Mouse (Mus musculus): ENCODE measurements at regions not wholly inside any gene's neighbourhood (a gene's known extent, or its start where the extent isn't known, plus 50 kb on each side); places are given as distances from the start of the nearest gene placed in this dataset.

DNA sequence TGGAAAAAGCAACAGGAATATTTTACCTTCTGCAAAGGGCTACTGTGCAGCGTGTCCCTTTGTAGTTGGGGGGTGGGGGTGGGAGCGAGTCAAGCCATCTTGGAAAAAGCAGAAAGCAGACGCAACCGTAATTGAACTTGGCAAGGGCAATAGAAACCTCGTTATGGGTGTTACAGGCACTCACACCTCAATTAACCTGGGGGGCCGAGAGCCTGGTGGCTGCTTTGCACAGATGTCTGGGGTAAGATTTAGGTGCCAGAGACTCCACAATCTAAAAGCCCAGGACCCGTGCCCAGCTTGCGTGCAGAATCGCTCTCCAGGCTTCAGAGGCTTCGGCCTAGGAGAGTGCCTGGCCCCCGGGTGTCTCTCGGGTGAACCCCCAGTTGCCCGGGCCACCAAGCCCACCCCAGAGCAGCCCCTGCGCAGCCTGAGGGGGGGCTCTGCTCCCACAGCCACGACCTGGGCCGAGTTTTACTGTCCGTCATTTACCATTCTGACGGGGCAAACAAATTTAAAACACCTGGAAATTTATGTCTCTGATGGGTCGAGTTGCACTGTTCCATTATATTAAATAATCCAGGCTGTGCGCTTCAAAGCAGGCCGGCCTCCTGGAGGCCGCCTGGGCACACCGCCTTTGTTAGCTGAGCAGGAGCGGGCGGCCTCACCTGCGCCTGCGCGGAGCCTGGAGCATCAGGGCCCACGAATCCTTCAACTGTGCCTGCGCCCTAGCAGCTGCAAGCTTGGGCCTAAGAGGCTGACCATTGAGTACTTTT lies 212.4 kb downstream of the Srbd1 start:
- no peak for ATAC-seq (replicated peaks; ENCODE audit: low FRiP score, poor library complexity, severe bottlenecking)

DNA sequence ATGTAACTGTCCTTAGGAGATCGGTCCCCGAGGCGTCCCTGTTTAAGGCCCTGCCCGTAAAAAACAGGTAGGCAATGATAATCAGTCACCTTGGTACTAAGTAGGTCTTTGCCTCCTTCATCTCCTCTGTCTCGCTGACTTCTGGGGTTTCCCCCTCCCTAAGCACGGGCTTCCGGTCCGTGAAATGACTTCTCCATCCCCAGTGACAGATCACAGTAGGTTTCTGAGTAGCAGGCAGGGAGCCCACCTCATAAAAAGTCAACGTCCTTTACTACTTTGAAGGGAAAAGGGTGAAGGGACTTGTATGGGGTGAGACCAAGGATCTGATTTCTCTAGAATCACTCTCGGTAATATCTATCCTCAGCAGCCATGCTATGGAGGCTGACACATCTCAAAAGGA lies 213.0 kb downstream of the Srbd1 start:
- ATAC-seq (replicated peaks; ENCODE audit: low FRiP score, poor library complexity, severe bottlenecking), result no peak

DNA sequence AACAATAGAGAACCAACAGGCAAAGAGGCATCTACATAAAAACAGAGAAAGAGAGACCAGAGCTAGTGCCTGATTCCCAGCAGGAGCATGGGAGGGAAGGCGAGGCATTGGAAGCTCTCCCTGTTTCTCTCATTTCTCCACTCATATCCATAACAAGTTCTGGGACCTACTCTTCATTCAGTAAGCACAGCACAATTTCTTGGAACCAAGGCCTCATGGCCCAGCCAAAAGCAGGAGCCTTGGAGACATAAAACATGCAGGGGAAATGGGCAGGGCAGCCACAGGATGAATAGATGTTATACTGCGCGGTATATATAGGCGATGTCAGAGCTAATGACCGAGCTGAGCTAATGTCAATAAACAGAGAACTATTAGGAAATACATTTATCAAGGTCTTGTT lies 214.2 kb downstream of the Srbd1 start:
- ATAC-seq (replicated peaks; ENCODE audit: low FRiP score, poor library complexity, severe bottlenecking), result no peak

DNA sequence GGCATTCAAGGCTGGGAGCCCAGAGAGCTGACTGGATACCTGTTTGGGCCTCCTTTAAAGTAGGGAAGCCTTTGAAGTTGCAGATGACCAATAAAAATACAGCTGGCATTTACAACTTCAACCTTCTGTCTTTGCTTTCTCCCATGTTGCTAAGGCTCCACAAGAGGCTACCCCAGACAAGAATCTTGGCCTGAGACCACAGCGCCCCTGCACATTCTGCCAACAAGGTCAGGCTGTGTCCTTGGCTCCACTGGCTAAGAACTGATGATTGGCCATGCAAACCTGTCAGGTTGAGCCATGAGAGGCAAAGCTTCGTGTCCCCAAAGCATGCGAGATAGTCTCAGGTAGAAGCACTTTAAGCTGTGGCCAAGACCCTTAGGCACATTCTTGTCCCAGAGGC lies 214.6 kb downstream of the Srbd1 start:
- no peak for ATAC-seq (replicated peaks; ENCODE audit: low FRiP score, poor library complexity, severe bottlenecking)

DNA sequence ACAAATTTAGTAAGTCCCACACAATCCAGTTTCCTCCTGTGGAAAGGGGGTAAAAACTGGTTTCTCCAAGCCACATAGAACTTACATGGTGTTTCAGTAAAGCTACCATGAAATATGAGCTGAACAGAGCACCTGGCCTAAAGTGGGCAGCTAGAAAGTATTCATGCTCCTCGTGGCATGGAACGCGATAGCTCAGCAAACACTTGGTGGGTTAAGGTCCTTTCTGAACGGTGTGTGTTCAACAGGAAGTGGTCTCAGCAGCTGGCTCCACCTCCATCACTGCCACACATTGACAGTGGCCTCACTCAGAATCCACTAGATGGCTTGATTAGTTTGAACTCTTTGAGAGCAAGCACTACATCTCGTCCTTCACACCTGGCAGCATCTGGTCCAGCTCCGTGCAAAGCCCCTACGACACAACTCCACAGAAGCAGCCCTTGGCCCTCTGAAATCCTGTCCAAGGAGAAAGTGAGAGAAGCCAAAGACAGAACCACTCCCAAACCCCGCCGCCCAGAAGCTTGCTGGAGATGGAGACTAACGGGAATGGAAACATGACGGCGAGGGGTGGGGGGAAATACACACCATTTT lies 215.2 kb downstream of the Srbd1 start:
- no peak for ATAC-seq (replicated peaks; ENCODE audit: low FRiP score, poor library complexity, severe bottlenecking)

DNA sequence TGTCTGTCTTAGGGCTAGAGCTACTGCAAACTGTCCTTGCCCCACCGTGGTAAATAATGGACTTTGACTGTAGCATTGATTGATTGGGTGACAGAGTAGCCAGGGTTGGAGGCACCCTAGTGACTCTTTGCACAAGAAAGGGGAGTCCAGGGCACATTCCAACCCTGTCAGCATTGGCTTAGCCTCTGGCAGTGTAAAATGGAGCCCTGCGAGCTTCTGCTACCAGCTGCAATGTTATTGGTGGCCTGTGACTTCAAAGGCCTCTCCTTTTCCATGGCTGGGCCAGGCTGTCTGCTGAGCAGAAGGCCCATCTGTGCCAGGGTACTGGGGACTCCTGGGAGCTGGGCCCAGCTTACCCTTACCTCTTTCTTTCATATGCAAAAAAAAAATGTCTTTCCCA lies 216.4 kb downstream of the Srbd1 start:
- no peak for ATAC-seq (replicated peaks; ENCODE audit: low FRiP score, poor library complexity, severe bottlenecking)

DNA sequence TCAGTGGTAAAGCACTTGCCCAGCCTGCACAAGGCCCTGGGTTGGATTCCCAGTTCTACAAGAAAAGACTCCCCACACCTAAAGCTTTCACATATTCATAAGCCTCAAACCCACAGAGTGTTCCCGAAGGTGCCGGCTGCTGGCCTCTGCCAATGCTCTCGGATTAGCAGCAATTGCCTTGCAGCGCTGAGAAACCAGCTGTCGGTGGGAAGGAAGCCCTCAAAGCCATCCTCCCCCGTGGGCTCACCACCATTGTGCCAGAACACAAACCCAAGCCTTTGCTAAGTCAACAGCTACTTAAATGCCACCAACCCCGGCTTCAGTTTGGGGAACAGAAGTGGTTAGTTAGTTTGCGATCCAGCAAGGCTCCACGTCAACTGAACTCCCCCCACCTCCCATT lies 217.7 kb downstream of the Srbd1 start:
- ATAC-seq (replicated peaks; ENCODE audit: low FRiP score, poor library complexity, severe bottlenecking), result no peak

DNA sequence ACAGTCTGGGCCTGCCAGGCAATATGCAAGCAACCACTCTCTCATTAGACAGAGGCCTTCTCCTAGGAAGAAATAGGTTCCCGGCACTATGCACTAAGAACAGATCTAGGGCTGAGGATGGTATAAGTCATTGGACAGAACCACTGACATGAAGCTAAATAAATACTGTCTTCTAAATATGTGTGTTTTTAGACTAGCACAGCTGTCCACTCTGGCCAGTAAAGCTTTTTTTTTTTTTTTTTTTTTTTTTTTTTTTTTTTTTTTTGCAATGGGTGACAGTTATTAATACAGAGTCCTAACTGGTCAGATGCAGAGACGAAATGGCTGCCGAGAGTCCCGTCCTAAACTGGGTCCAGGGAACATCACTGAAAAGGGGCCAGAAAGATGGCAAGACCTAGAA lies 218.9 kb downstream of the Srbd1 start:
- ATAC-seq (replicated peaks; ENCODE audit: low FRiP score, poor library complexity, severe bottlenecking), result no peak

DNA sequence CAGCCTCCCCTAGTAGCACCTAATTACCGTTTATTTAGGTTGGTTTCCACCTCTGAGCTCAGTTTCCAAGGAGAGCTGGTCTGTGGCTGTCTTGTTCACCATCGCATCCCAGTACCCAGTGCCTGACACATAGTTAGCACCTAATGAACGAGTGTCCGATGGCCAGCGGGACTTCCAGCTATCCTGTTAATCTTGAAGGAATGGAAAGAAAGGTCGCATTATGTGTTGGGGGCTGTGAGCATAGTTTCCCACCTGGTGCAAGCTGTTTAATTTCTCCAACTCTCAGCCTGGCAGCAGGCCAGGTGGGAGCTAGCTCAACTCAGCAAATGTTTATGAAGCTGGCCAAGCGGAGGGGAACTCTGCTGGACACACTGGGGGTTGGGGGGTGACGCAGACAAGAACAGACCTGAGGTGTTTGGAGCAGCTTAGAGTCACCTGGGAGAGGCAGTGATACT lies 223.7 kb downstream of the Srbd1 start:
- no peak for ATAC-seq (replicated peaks; ENCODE audit: low FRiP score, poor library complexity, severe bottlenecking)

DNA sequence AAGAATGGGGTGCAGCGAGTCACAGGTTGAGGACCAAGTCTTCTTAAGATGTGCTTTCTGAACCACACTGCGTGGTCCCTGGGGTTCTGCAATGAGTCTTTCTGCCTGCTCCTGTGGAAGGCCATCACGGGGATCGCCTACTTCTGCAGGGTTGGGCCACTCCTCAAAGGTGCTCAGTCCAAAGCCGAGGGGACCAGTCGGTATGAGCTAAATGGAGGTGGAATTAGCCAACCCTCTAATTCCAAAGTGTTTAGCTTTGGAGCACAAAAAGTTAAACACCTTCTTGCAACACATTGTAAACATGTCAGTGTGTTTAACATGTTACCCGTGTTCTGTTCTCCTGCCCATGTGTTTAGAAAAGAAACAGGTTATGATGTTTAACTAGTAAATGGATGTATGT lies 225.1 kb downstream of the Srbd1 start:
- no peak for ATAC-seq (replicated peaks; ENCODE audit: low FRiP score, poor library complexity, severe bottlenecking)

DNA sequence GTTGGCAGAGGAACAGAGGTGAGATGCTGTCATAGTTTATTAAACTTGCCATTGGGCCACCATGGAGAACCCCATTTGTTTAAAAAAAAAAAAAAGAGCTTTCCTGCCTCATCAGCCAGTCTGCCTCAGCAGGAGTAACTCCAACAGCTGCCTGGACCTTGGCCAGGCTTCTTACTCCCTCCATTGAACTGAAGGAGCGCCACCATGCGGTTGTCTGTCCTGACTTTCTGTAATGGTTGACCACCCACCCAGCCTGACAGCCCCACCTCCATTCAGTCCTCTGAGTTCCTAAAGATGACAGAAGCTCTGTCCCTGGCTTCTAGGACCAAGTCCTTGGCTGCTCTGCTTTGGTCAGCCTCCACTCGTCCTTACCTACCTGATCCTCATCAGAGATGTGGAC lies 227.8 kb upstream of the Six2 start:
- no peak for ATAC-seq (replicated peaks; ENCODE audit: low FRiP score, poor library complexity, severe bottlenecking)

DNA sequence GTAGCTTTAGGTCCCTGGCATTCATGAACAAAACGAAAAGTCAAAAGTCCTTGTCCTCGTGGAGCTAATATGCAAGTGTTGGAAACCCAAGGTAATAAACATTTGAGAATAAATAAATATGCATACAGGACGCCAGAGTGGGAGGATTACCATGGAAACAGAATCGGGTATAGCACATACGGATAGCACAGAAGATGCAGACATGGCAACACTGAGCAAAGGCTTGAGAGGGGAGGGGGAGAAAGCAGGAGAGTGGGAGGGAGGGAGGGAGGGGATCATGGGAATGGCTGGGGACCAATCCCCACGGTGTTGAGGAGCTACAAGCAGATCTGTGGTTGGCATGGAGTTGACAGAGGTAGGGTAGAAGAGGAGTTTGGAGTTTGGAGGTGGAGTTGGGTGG lies 226.0 kb upstream of the Six2 start:
- no peak for ATAC-seq (replicated peaks; ENCODE audit: low FRiP score, poor library complexity, severe bottlenecking)

DNA sequence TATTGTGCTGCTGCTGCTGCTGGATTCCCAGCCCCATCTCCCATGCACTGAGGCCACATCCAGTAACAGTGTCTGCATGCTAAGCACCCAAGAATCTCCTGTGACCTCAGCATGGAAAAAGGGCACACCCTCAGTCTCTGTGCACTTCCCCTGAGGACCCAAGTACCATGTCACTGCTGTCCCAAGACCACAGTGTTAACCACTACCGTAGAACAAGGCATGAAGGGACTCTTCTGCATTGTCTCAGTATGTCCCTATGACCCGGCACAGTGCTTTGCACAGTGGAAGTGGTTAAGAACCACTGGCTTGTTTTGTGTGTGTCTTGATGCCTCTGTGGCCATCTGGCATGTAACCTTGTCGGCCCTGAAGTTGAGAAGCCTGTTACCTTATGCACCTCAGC lies 220.6 kb upstream of the Six2 start:
- no peak for ATAC-seq (replicated peaks; ENCODE audit: low FRiP score, poor library complexity, severe bottlenecking)

DNA sequence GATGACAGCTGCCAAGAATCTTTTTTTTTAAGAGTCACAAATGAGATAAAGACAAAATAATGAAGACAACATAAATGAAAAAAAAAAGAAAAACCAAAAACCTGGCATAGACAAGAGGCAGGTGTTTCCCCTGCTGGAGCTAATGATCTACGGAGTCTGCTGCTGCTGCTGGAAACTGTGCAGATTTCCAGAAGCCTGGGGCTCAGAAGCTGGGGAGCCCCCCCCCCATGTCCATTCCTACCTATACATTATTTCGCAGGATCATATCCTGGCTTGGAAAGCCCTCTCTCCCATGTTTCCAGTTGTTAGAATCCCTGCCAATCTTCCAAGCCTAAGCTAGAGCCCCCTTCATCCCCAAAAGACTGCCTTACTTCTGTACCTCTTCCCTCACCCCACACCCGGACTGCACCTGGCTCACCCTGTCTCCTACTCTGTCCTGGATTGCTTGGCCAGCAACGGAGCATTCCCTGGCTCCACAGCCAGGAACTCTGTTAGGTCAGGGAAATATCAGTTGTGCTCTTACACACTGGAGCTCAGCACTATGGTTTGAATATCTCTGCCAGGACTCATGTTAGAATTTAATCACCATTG lies 218.6 kb upstream of the Six2 start:
- ATAC-seq (replicated peaks; ENCODE audit: low FRiP score, poor library complexity, severe bottlenecking), result no peak

DNA sequence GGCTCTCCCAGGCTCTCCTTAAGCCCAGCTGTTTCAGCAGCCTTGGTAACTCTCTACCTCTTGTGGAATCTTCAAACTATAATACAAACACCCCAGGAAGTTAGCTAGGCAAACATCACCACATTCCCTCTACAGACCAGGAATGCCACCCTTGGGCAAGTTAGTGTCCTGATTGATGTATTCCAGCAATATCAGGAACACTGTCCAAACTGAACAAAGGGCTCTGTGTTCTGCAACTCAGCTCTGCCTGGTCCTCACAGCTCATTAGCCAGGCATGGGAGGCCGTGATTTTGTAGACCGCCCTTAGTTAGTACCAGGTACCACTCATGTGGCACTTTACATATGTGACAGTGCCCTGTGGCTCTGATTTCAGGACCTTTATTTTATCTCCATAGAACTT lies 214.5 kb upstream of the Six2 start:
- no peak for ATAC-seq (replicated peaks; ENCODE audit: low FRiP score, poor library complexity, severe bottlenecking)

DNA sequence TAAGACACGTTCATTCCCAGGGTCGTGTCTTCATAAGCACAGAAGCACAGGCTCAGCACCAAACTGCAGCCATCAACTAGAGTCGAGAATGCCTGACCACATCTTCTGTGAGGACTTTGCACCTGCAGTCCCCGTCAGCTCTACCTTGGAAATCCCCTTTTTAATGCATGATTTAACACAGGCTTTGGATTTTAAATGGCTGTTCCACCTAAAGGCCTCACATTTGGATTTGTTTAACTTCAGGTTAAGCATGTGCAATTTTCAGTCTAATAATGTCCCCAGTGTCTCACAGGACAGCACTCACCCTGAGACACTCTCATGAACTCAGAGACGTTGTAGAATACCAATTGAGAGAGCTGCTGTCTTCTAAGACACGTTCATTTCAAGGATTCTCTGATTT lies 211.0 kb upstream of the Six2 start:
- ATAC-seq (replicated peaks; ENCODE audit: low FRiP score, poor library complexity, severe bottlenecking), result no peak

DNA sequence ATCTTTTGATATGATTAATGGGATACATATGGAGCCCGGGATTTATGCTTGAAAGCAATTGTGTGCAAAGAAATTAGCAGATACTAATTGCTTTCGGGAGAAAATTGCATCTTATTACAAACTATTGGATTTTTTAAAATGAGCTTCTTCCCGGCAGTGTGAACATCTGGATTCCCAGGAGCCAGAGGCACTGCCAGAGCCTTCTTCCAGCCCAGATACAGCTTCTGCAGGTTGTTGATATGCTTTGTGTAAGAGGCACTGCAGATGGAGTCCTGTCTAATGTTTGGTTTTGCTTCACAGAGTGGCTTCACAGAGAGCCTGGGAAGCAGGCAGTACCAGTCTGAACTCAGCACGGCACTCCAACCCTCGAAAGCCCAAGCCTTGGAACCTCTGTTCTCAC lies 207.9 kb upstream of the Six2 start:
- ATAC-seq (replicated peaks; ENCODE audit: low FRiP score, poor library complexity, severe bottlenecking), result no peak

DNA sequence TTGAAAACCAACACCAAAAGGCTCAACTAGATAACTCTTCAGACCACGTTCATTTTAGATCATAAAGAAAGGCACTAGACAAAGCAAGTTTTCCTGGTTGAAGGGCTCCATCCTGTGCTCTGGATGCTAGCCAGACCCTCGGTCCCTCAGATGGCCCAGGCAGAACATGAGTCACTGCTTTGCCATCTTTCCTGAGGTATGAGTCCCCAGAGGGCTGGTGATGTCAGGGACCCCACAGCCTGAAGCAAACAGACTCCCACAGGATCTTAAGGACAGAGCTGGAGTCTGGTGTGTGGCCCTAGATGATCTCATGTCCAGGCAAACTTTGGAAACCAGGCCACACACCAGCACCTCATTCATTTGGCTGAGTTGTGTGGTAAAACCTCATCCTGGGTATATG lies 203.2 kb upstream of the Six2 start:
- ATAC-seq (replicated peaks; ENCODE audit: low FRiP score, poor library complexity, severe bottlenecking), result no peak

DNA sequence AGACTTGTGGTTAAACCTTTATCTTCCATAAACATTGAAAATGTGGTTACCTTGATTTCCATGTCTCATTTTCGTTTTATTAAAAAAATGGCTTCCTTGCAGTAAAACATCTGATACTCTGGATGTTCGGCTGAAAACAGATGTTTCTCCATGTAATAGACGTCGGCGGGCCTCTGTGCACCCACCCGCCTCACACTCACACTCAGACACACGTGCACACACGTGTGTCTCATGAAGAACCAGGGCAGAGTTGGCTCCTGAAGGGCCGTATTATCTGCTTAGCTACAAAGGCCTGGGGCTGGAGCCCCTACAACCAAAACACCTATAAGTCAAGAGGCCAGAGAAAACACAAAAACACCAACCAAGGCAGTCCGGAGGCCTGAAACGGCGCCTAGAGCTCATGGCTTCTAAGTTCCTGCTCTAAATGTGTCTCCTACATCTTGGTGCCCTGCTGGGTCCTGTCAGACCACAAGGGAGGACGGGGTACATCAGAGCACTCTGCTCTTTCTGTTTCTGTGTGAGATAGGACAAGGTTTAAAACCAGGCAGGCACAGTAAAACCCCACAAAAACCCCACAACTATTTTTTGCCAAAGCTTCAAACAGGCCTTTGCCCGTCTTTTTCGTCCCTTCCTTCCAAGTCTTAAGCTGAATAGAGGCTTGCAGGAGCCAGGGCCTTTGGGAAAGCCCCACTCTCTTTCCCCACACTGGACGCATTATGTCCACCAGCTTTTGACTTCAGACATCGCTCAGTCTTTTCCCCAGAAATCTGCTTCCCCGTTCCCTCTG lies 201.9 kb upstream of the Six2 start:
- ATAC-seq (replicated peaks; ENCODE audit: low FRiP score, poor library complexity, severe bottlenecking), result no peak

DNA sequence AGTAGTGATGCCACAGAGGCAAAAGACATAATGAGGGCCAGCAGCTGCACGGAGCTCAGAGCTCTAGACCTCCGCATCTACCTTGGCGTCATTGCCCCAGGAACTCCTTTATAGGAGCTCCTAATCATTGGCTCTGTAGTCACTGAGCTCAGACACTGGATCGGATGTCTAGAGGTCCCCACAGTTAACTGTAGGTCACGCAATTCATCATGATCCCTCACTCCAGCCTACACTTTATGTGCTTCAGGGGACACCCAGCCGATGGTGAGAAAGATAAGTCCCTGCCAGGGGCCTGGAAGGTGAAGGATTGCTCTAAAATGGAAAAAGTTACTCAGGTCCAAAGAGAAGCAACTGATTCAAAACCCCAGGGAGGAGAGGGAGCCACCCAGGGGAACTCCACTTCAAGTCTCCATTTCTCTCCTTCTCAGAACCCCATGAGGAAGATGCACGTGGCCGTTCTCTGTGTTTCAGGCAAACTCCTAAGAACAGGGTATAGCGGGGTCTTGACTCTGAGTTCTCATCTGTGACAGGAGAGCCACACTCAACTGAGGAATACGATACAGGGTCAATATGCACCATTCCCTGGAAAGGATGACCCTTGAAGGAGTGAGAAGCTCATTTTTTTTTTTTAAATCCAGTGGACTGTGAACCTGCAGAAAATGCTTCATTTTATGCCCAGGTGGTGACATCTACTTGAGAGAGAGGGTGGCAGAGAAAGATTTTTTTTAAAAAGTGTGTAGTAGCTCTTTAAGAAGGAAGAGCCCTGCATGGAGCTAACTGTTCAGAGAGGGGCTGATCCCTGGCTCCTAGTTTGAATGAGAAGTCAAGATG lies 200.7 kb upstream of the Six2 start:
- ATAC-seq (replicated peaks; ENCODE audit: low FRiP score, poor library complexity, severe bottlenecking), result no peak
